Mouse (Mus musculus) liver, embryonic 16.5 days (tissue): ENCODE results near the gene Cd2. TPM values are rescaled to one million over a fixed set of nuclear protein-coding genes. Genes with fewer than 3 reads are reported as not detected.

ENCODE experiments used
- ATAC-seq: fragments of 200-750 bp; cut with Nextera tagmentation; 2 replicates; pipeline ENCODE4 v1.8.0; 2017; ENCODE audit warnings: low read depth, mild to moderate bottlenecking, moderate number of reproducible peaks, moderate library complexity
- H3K27ac ChIP-seq: fragments of 300-500 bp; sonication (generic); 2 replicates; pipeline ENCODE4 v1.5.1; 2014; ENCODE audit warnings: mild to moderate bottlenecking, low read length
- H3K27me3 ChIP-seq: fragments of 300-500 bp; sonication (generic); 2 replicates; pipeline ENCODE4 v1.6.1; 2014; ENCODE audit warnings: low read depth, low read length, mixed read lengths; ENCODE audit not compliant: control insufficient read depth, insufficient read depth
- H3K36me3 ChIP-seq: fragments of 300-500 bp; sonication (generic); 2 replicates; pipeline ENCODE4 v1.6.1; 2014; ENCODE audit warnings: mild to moderate bottlenecking; ENCODE audit not compliant: control insufficient read depth, insufficient read depth
- H3K4me1 ChIP-seq: fragments of 300-500 bp; sonication (generic); 2 replicates; pipeline ENCODE4 v1.6.1; 2014; ENCODE audit warnings: low read depth, low read length, mixed read lengths; ENCODE audit not compliant: control insufficient read depth
- H3K4me2 ChIP-seq: fragments of 300-500 bp; sonication (generic); 2 replicates; pipeline ENCODE4 v1.6.1; 2014; ENCODE audit warnings: low read depth, low read length, mixed read lengths
- H3K4me3 ChIP-seq: fragments of 300-500 bp; sonication (generic); 2 replicates; pipeline ENCODE4 v1.5.1; 2014; ENCODE audit warnings: low read depth, mild to moderate bottlenecking, low read length
- H3K9ac ChIP-seq: fragments of 300-500 bp; sonication (generic); 2 replicates; pipeline ENCODE4 v1.6.1; 2014; ENCODE audit warnings: low read depth, low read length
- H3K9me3 ChIP-seq: fragments of 300-500 bp; sonication (generic); replicated peaks from 2 replicates; pipeline ENCODE4 v1.6.1; 2016; ENCODE audit warnings: low read length; ENCODE audit not compliant: control insufficient read depth
- WGBS: fragments of 180-500 bp; shearing (Covaris S2); extraction: QIAGEN DNeasy Blood & Tissue Kit; methylation state at CpG from one replicate; pipeline ENCODE4 v1.1.7; 2014; ENCODE audit not compliant: insufficient replicate concordance; 5-methylcytosine and 5-hydroxymethylcytosine counted together
- polyA plus RNA-seq: library from polyadenylated mRNA; unstranded; fragments of >200 nt; fragmentation: Nextera tagmentation; extraction: Ambion mirVana; gene quantifications from 2 replicates; pipeline ENCODE4 v1.2.1, GENCODE M21; 2015

Gene Cd2
- polyA plus RNA-seq, 1 experiment from 2014 or later = 0.17 TPM

- H3K27ac ChIP-seq = no peak overlapping the region
- 61% methylated on average over 12 of the region's 12 CpGs for WGBS
- ATAC-seq = no peak
Measured at GRCm38 (mm10) chr3:101286336-101287325, 1.1 kb downstream of the Cd2 start.

GRCm38 (mm10) chr3:101285851-101286250 is 1.9 kb downstream of the Cd2 start:
- Histone ChIP-seq H3K4me1 (no peaks in the 10 kb centered on the region), H3K27me3 (no peaks in the 10 kb centered on the region), H3K9me3 (no peaks in the 10 kb centered on the region), H3K4me3 (no peak overlapping the region), H3K27ac (no peak overlapping the region), H3K9ac (no peak overlapping the region), H3K4me2 (no peak overlapping the region), H3K36me3 (no peaks in the 10 kb centered on the region)
- ATAC-seq = no peak
- WGBS = 76% methylated on average over 12 of the region's 12 CpGs

More at GRCm38 (mm10) chr3:101286336-101287325, 1.1 kb downstream of the Cd2 start:
- Histone ChIP-seq H3K4me2 (no peak overlapping the region), H3K36me3 (no peaks in the 10 kb centered on the region), H3K27me3 (no peaks in the 10 kb centered on the region), H3K9ac (no peak overlapping the region), H3K9me3 (no peaks in the 10 kb centered on the region), H3K4me3 (no peak overlapping the region), H3K4me1 (no peaks in the 10 kb centered on the region)

GRCm38 (mm10) chr3:101285021-101285615 is 2.6 kb downstream of the Cd2 start:
- Histone ChIP-seq H3K4me1 (no peaks in the 10 kb centered on the region), H3K27me3 (no peaks in the 10 kb centered on the region), H3K36me3 (no peaks in the 10 kb centered on the region), H3K9me3 (no peaks in the 10 kb centered on the region), H3K27ac (no peak overlapping the region), H3K4me3 (no peak overlapping the region), H3K9ac (no peak overlapping the region), H3K4me2 (no peak overlapping the region)
- WGBS = 66% methylated on average over 5 of the region's 5 CpGs
- no peak for ATAC-seq

GRCm38 (mm10) chr3:101283869-101284706 is 3.7 kb downstream of the Cd2 start:
- Histone ChIP-seq H3K4me1 (no peaks in the 10 kb centered on the region), H3K4me3 (no peak overlapping the region), H3K4me2 (no peak overlapping the region), H3K36me3 (no peaks in the 10 kb centered on the region), H3K9ac (no peak overlapping the region), H3K27me3 (no peaks in the 10 kb centered on the region), H3K9me3 (no peaks in the 10 kb centered on the region), H3K27ac (no peak overlapping the region)
- 69% methylated on average over 13 of the region's 13 CpGs for WGBS
- ATAC-seq = no peak

- Histone ChIP-seq H3K36me3 (no peaks in the 10 kb centered on the region), H3K9me3 (no peaks in the 10 kb centered on the region), H3K27me3 (no peaks in the 10 kb centered on the region), H3K27ac (no peak overlapping the region), H3K4me3 (no peak overlapping the region), H3K4me1 (no peaks in the 10 kb centered on the region), H3K9ac (no peak overlapping the region), H3K4me2 (no peak overlapping the region)
- WGBS = 55% methylated on average over 4 of the region's 4 CpGs
- no peak for ATAC-seq
Measured at GRCm38 (mm10) chr3:101283441-101283840, 4.3 kb downstream of the Cd2 start.

GRCm38 (mm10) chr3:101282556-101283180 is 5.1 kb downstream of the Cd2 start:
- ATAC-seq = no peak
- H3K27ac ChIP-seq = no peak overlapping the region
- no peaks in the 10 kb centered on the region for H3K27me3 ChIP-seq
- H3K9ac ChIP-seq = no peak overlapping the region
- H3K9me3 ChIP-seq = no peaks in the 10 kb centered on the region
- H3K36me3 ChIP-seq = no peaks in the 10 kb centered on the region
- H3K4me2 ChIP-seq = no peak overlapping the region
- WGBS = 72% methylated on average over 9 of the region's 9 CpGs
- no peak overlapping the region for H3K4me3 ChIP-seq
- no peaks in the 10 kb centered on the region for H3K4me1 ChIP-seq

- H3K9ac ChIP-seq = no peak overlapping the region
- H3K4me2 ChIP-seq = no peak overlapping the region
- WGBS = 48% methylated on average over 4 of the region's 4 CpGs
- H3K36me3 ChIP-seq = no peaks in the 10 kb centered on the region
- H3K4me3 ChIP-seq = no peak overlapping the region
- H3K4me1 ChIP-seq = no peaks in the 10 kb centered on the region
- H3K9me3 ChIP-seq = no peaks in the 10 kb centered on the region
- no peaks in the 10 kb centered on the region for H3K27me3 ChIP-seq
- ATAC-seq = no peak
- H3K27ac ChIP-seq = no peak overlapping the region
Measured at GRCm38 (mm10) chr3:101281841-101282240, 5.9 kb downstream of the Cd2 start.

- H3K27me3 ChIP-seq = no peaks in the 10 kb centered on the region
- H3K27ac ChIP-seq = no peak overlapping the region
- H3K36me3 ChIP-seq = no peaks in the 10 kb centered on the region
- no peak overlapping the region for H3K4me2 ChIP-seq
- no peak overlapping the region for H3K9ac ChIP-seq
- H3K4me1 ChIP-seq = no peaks in the 10 kb centered on the region
- H3K9me3 ChIP-seq = no peaks in the 10 kb centered on the region
- WGBS = 30% methylated on average over 15 of the region's 15 CpGs
- H3K4me3 ChIP-seq = no peak overlapping the region
- no peak for ATAC-seq
Measured at GRCm38 (mm10) chr3:101280348-101281311, 7.1 kb downstream of the Cd2 start.
